Mouse (Mus musculus) megakaryocyte-erythroid progenitor cell, adult 5 weeks (primary cell): ENCODE measurements around the gene Pdap1. TPM values are rescaled to one million over a fixed set of nuclear protein-coding genes. Genes with fewer than 3 reads are reported as not detected.

Source experiments
- polyA plus RNA-seq: library from polyadenylated mRNA; stranded (reverse); fragments of >175 nt; gene quantifications from 2 replicates; pipeline ENCODE4 v1.2.3, GENCODE M21; 2012

The Pdap1 gene
- polyA plus RNA-seq = 113 and 155 TPM in 2 replicates

DNA sequence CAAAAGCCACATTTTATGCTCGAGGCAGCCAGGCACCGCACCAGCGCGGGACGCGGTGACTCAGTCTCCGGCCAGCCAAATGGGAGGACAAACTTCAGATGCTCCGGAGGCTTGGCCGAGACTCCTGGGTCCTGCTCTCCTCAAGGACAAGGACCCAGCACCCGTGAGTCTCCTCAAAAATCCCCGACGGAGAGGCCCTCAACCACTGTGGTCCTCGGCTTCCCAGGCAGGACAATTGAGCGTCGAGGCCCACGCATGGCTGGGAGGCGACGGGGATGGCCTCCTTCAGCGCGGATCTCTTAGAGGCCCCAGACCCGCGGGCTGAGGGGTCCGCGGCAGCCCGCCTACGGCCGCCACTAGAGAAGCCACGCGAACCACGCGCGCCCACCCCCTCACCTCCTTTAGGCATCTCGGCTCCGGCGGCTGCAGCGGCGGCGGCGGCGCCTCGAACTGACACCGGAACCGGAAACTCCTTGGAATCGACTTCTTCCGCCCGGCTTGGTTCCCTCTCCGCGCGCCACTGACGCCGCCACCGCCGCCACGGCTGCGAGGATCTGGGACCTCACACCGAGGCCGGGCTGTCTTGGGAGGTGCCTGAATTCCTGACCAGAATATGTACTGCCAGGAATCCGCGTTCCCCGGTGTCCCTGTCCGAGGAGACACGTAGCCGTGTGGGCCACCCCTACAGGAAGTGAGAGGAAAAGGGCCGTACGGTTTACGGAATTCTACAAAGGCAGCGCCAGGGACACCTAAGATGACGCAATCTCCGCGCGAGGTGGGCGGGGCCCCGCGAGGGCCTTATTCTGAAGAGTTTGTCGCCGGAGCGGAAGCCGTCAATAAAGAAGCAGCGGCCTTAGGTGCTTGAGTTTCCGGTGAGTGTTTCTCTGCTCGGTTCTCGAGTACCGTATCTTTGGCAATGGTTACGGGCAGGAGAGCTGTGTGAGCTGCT, at the start of gene Pdap1, which contains the start of gene Bud31:
TSS of gene Pdap1 (minus strand) at position 668 of the 949 bp plus-strand sequence.
TSS of gene Bud31 (plus strand) at position 792 of the 949 bp plus-strand sequence.

DNA sequence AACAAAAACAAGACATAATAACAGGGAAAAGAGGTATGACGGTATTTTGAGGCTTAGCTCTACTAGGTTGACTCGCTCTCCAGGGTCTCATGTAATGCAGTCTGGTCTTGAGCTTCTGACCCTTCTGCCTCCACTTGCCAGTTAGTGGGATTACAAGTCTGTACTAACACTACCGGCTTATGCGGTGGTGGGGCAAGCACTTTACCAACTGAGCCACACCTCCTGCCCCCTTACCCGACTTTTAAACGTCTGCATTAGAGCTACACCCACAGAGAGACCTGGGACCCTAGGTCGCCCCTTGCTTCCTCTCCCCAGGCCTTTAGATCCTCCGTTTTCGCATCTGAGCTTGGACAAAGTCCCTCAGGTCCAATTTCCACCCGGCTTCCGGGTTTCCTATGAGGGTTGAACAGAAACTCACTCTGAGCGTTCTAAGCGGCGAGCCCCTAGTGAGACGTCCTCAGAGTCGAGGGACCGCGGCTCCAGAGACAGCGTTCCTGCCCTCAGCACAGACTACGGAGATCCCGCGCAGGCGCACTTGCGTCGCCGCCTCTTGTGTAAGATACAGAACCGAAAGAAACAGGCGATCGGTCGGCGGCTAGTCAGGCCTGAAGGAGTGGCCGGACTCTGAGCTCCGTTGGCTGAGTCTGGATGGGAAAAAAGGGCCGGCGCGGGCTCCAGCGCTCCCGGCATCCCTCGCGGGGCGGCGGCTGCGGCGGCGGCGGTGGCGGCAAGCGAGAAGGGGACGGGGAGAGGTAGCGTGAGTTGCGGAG, 26.7 kb upstream of the Pdap1 start, which contains the start of the genes Ptcd1 and Cpsf4:
TSS of gene Ptcd1 (minus strand) at position 573 of the 770 bp plus-strand sequence.
TSS of gene Cpsf4 (plus strand) at position 678 of the 770 bp plus-strand sequence.

DNA sequence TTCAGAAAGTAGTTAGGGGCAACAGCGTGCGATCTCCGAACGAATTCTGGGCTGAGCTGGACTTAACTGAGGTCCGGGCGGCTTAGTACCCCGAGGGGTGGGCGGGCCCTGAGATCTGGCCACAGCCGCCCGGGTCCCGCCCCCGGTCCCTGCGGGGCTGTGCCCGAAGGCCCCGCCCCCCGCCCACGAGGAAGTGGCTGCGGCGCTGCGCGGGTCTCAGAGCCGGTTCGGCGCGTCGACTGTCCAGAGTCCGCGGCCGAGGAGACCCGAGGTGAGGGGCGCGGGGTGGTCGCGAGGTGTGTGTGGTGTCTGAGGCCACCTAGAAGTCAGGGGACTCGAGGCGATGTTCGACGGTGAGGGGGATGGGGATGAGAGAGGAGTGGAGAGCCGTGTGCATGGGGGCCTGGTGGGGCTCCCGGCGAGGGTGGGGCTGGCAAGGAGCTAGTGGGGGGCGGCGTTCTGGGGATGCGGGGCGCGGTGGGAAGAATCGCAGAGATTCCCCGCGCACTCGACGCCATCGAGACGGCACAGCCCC, 25.9 kb downstream of the Pdap1 start, which contains the start of gene Arpc1b:
TSS of gene Arpc1b (plus strand) at position 145 of the 535 bp plus-strand sequence.

GRCm38 (mm10) chr5:145083632-145084451, 56.2 kb downstream of the Pdap1 start, which contains the start of the genes Arpc1a and Kpna7:
TSS of gene Arpc1a (plus strand) at chr5:145083830.
TSS of gene Kpna7 (minus strand) at chr5:145084030.

Other genes starting within 250 kb of the Pdap1 start
- 6.7 and 9.3 TPM in 2 replicates for gene Smurf1, start 174.4 kb downstream of the Pdap1 start, polyA plus RNA-seq
- not detected in 2 replicates for gene Gm4871, start 107.5 kb downstream of the Pdap1 start, polyA plus RNA-seq
- not detected in 2 replicates for gene 1700018F24Rik, start 97.2 kb downstream of the Pdap1 start, polyA plus RNA-seq
- 37.1 and 39.7 TPM in 2 replicates for gene Arpc1a, start 56.4 kb downstream of the Pdap1 start, polyA plus RNA-seq
- not detected in 2 replicates for gene Kpna7, start 56.2 kb downstream of the Pdap1 start, polyA plus RNA-seq
- gene Arpc1b, start 26.0 kb downstream of the Pdap1 start, polyA plus RNA-seq = 2,557 and 3,038 TPM in 2 replicates
- gene Bud31, start 124 bp upstream of the Pdap1 start, polyA plus RNA-seq = 23.5 and 38.4 TPM in 2 replicates
- 15.8 and 18.1 TPM in 2 replicates for gene Ptcd1, start 26.9 kb upstream of the Pdap1 start, polyA plus RNA-seq
- gene Cpsf4, start 27.0 kb upstream of the Pdap1 start, polyA plus RNA-seq = 64.3 and 76.5 TPM in 2 replicates
- gene Atp5j2, start 51.8 kb upstream of the Pdap1 start, polyA plus RNA-seq = 55.8 and 60.0 TPM in 2 replicates
- gene Zkscan14, start 61.6 kb upstream of the Pdap1 start, polyA plus RNA-seq = 6.9 and 11.0 TPM in 2 replicates
- 1.7 and 2.9 TPM in 2 replicates for gene Zkscan5, start 64.3 kb upstream of the Pdap1 start, polyA plus RNA-seq
- gene Zfp655, start 91.5 kb upstream of the Pdap1 start, polyA plus RNA-seq = 23.2 and 30.7 TPM in 2 replicates
- gene Zscan25, start 140.3 kb upstream of the Pdap1 start, polyA plus RNA-seq = 34.9 and 49.4 TPM in 2 replicates
- gene Cyp3a57, start 205.0 kb upstream of the Pdap1 start, polyA plus RNA-seq = not detected in 2 replicates